Mouse (Mus musculus): ENCODE measurements around the gene Ppp1r3e.

DNA sequence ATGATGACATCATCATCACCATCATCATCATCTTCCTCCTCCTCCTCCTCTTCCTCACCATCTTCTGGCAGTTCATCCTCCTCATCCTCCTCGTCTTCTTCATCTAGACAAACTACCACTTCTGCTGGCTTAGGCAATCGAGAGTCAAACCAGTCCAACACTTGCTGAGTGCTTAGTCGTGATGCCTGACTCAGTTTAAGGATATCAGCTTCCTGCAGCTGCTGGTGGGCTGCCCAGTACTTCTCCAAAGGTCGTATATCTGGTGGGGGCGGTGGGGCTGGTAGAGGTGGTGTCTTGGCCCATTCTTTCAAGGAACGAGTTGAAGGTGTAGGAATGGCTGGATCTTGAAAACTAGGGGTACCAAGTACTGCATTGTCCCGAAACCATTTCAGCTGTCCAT, 20.6 kb downstream of the Ppp1r3e start:
- TF ChIP-seq CHD2 (IDR thresholded peaks at IDR 0.05; ENCODE audit: low read depth, low read length): no peak
- no peak for TF ChIP-seq HCFC1 (IDR thresholded peaks at IDR 0.05; ENCODE audit: borderline replicate concordance, insufficient read depth, low read length)
- no peak for TF ChIP-seq ZNF384 (IDR thresholded peaks at IDR 0.05; ENCODE audit: low read depth, low read length)
- no peak for TF ChIP-seq ZC3H11A (IDR thresholded peaks at IDR 0.05; ENCODE audit: borderline replicate concordance, low read depth, low read length)
- TF ChIP-seq MAFK (IDR thresholded peaks at IDR 0.05; ENCODE audit: insufficient read depth, low read depth, low read length): no peak

Measured in ES-E14 (cell line).